Mouse (Mus musculus) liver, embryonic 13.5 days (tissue): ENCODE results near the gene Edar. TPM values are rescaled to one million over a fixed set of nuclear protein-coding genes. Genes with fewer than 3 reads are reported as not detected.

ENCODE experiments used
- ATAC-seq: fragments of 200-750 bp; cut with Nextera tagmentation; 2 replicates; pipeline ENCODE4 v1.8.0; 2017; ENCODE audit warnings: low read depth, mild to moderate bottlenecking, moderate number of reproducible peaks, moderate library complexity
- DNase-seq: peaks from one replicate; pipeline ENCODE4 v3.0.0; 2022
- H3K27ac ChIP-seq: fragments of 300-500 bp; sonication (generic); 2 replicates; pipeline ENCODE4 v1.5.1; 2015; ENCODE audit warnings: moderate library complexity, mild to moderate bottlenecking, inconsistent platforms
- H3K27me3 ChIP-seq: fragments of 300-500 bp; sonication (generic); 2 replicates; pipeline ENCODE4 v1.6.1; 2015; ENCODE audit warnings: mild to moderate bottlenecking, inconsistent platforms
- H3K36me3 ChIP-seq: fragments of 300-500 bp; sonication (generic); 2 replicates; pipeline ENCODE4 v1.6.1; 2015; ENCODE audit warnings: mild to moderate bottlenecking, inconsistent platforms
- H3K4me1 ChIP-seq: fragments of 300-500 bp; sonication (generic); replicated peaks from 2 replicates; pipeline ENCODE4 v1.6.1; 2015; ENCODE audit warnings: inconsistent platforms
- H3K4me2 ChIP-seq: fragments of 300-500 bp; sonication (generic); 2 replicates; pipeline ENCODE4 v1.6.1; 2015; ENCODE audit warnings: inconsistent platforms, mild to moderate bottlenecking, moderate library complexity
- H3K4me3 ChIP-seq: fragments of 300-500 bp; sonication (generic); replicated peaks from 2 replicates; pipeline ENCODE4 v1.5.1; 2015; ENCODE audit warnings: mild to moderate bottlenecking, inconsistent platforms
- H3K9ac ChIP-seq: fragments of 300-500 bp; sonication (generic); 2 replicates; pipeline ENCODE4 v1.6.1; 2015; ENCODE audit warnings: mild to moderate bottlenecking, inconsistent platforms
- H3K9me3 ChIP-seq: fragments of 300-500 bp; sonication (generic); replicated peaks from 2 replicates; pipeline ENCODE4 v1.6.1; 2016; ENCODE audit warnings: inconsistent platforms
- WGBS: fragments of 180-500 bp; shearing (Covaris S2); methylation state at CpG from one replicate; pipeline ENCODE4 v1.1.7; 2015; ENCODE audit not compliant: insufficient replicate concordance; 5-methylcytosine and 5-hydroxymethylcytosine counted together
- polyA plus RNA-seq: library from polyadenylated mRNA; unstranded; fragments of >200 nt; fragmentation: Nextera tagmentation; extraction: Ambion mirVana; gene quantifications from 2 replicates; pipeline ENCODE4 v1.2.1, GENCODE M21; 2015

Edar gene
- polyA plus RNA-seq, 1 experiment from 2014 or later: not detected

- Histone ChIP-seq H3K27ac (no peak overlapping the region), H3K9me3 (no peaks in the 10 kb centered on the region), H3K9ac (no peak overlapping the region), H3K27me3 (no peaks in the 10 kb centered on the region), H3K4me3 (no peak overlapping the region), H3K4me2 (no peak overlapping the region), H3K4me1 (no peaks in the 10 kb centered on the region), H3K36me3 (no peaks in the 10 kb centered on the region)
- no peak for ATAC-seq
- WGBS: 53% methylated on average over 5 of the region's 5 CpGs
- no peak for DNase-seq
Measured at GRCm38 (mm10) chr10:58595821-58596220, 79.6 kb downstream of the Edar start.

- no peaks in the 10 kb centered on the region for H3K4me1 ChIP-seq
- WGBS: 69% methylated on average over 3 of the region's 3 CpGs
- no peaks in the 10 kb centered on the region for H3K36me3 ChIP-seq
- no peak overlapping the region for H3K4me3 ChIP-seq
- ATAC-seq (no peak), DNase-seq (no peak)
- no peaks in the 10 kb centered on the region for H3K27me3 ChIP-seq
- no peak overlapping the region for H3K4me2 ChIP-seq
- H3K27ac ChIP-seq: no peak overlapping the region
- H3K9me3 ChIP-seq: no peaks in the 10 kb centered on the region
- no peak overlapping the region for H3K9ac ChIP-seq
Measured at GRCm38 (mm10) chr10:58595197-58595596, 80.3 kb downstream of the Edar start.

GRCm38 (mm10) chr10:58594486-58594885 lies 81.0 kb downstream of the Edar start:
- 60% methylated on average over 3 of the region's 3 CpGs for WGBS
- Histone ChIP-seq H3K4me3 (no peak overlapping the region), H3K27ac (no peak overlapping the region)

GRCm38 (mm10) chr10:58585427-58586223 lies 89.8 kb downstream of the Edar start:
- DNase-seq (no peak), ATAC-seq (no peak)
- Histone ChIP-seq H3K27ac (no peak overlapping the region), H3K9me3 (no peaks in the 10 kb centered on the region), H3K4me2 (no peak overlapping the region), H3K4me1 (no peaks in the 10 kb centered on the region), H3K4me3 (no peak overlapping the region), H3K36me3 (no peaks in the 10 kb centered on the region), H3K9ac (no peak overlapping the region), H3K27me3 (no peaks in the 10 kb centered on the region)
- 64% methylated on average over 5 of the region's 5 CpGs for WGBS

More at GRCm38 (mm10) chr10:58594486-58594885, 81.0 kb downstream of the Edar start:
- H3K36me3 ChIP-seq: no peaks in the 10 kb centered on the region
- no peaks in the 10 kb centered on the region for H3K9me3 ChIP-seq
- ATAC-seq (no peak), DNase-seq (no peak)
- H3K9ac ChIP-seq: no peak overlapping the region
- H3K27me3 ChIP-seq: no peaks in the 10 kb centered on the region
- H3K4me2 ChIP-seq: no peak overlapping the region
- H3K4me1 ChIP-seq: no peaks in the 10 kb centered on the region

GRCm38 (mm10) chr10:58560521-58560920 lies 114.9 kb downstream of the Edar start:
- no peak for DNase-seq
- H3K27me3 ChIP-seq: no peaks in the 10 kb centered on the region
- no peak overlapping the region for H3K4me3 ChIP-seq
- no peaks in the 10 kb centered on the region for H3K36me3 ChIP-seq
- WGBS: 73% methylated on average over 6 of the region's 6 CpGs
- H3K27ac ChIP-seq: no peak overlapping the region
- H3K4me1 ChIP-seq: no peaks in the 10 kb centered on the region
- H3K4me2 ChIP-seq: no peak overlapping the region
- H3K9ac ChIP-seq: no peak overlapping the region
- no peak for ATAC-seq
- no peaks in the 10 kb centered on the region for H3K9me3 ChIP-seq

- Histone ChIP-seq H3K36me3 (no peaks in the 10 kb centered on the region), H3K9me3 (no peaks in the 10 kb centered on the region), H3K4me2 (no peak overlapping the region), H3K27me3 (no peaks in the 10 kb centered on the region), H3K27ac (no peak overlapping the region), H3K4me1 (no peaks in the 10 kb centered on the region), H3K4me3 (no peak overlapping the region), H3K9ac (no peak overlapping the region)
- 18% methylated on average over 3 of the region's 3 CpGs for WGBS
- DNase-seq (peak; percentile 5), ATAC-seq (no peak)
Measured at GRCm38 (mm10) chr10:58559901-58560300, 115.6 kb downstream of the Edar start.

GRCm38 (mm10) chr10:58559098-58559497 lies 116.4 kb downstream of the Edar start:
- H3K4me1 ChIP-seq: no peaks in the 10 kb centered on the region
- no peak overlapping the region for H3K4me3 ChIP-seq
- 21% methylated on average over 7 of the region's 7 CpGs for WGBS

GRCm38 (mm10) chr10:58554693-58555387 lies 120.6 kb downstream of the Edar start:
- no peaks in the 10 kb centered on the region for H3K36me3 ChIP-seq
- WGBS: 68% methylated on average over 8 of the region's 8 CpGs
- ATAC-seq (no peak), DNase-seq (no peak)
- H3K9me3 ChIP-seq: no peaks in the 10 kb centered on the region
- no peaks in the 10 kb centered on the region for H3K27me3 ChIP-seq
- no peaks in the 10 kb centered on the region for H3K4me1 ChIP-seq
- no peak overlapping the region for H3K9ac ChIP-seq
- no peak overlapping the region for H3K4me3 ChIP-seq
- no peak overlapping the region for H3K4me2 ChIP-seq
- H3K27ac ChIP-seq: no peak overlapping the region

More at GRCm38 (mm10) chr10:58559098-58559497, 116.4 kb downstream of the Edar start:
- DNase-seq (peak; percentile 10), ATAC-seq (no peak)
- Histone ChIP-seq H3K27me3 (no peaks in the 10 kb centered on the region), H3K36me3 (no peaks in the 10 kb centered on the region), H3K4me2 (no peak overlapping the region), H3K27ac (no peak overlapping the region), H3K9me3 (no peaks in the 10 kb centered on the region), H3K9ac (no peak overlapping the region)

Other genes with a start within 250 kb of the Edar start
- gene Ranbp2, start 228.7 kb downstream of the Edar start, polyA plus RNA-seq: 20.4 and 27.8 TPM in 2 replicates
- gene Ccdc138, start 177.7 kb downstream of the Edar start, polyA plus RNA-seq: 3.0 and 3.3 TPM in 2 replicates
- gene Gm17542, start 42.6 kb upstream of the Edar start, polyA plus RNA-seq: not detected in 2 replicates
- not detected in 2 replicates for gene Sh3rf3, start 137.7 kb upstream of the Edar start, polyA plus RNA-seq